Mouse (Mus musculus) kidney, adult 18-20 months (tissue): ENCODE measurements around the gene Bckdhb.

Experiments
- DNase-seq: peaks from one replicate; pipeline ENCODE4 v3.0.0; 2021

Gene Bckdhb

DNA sequence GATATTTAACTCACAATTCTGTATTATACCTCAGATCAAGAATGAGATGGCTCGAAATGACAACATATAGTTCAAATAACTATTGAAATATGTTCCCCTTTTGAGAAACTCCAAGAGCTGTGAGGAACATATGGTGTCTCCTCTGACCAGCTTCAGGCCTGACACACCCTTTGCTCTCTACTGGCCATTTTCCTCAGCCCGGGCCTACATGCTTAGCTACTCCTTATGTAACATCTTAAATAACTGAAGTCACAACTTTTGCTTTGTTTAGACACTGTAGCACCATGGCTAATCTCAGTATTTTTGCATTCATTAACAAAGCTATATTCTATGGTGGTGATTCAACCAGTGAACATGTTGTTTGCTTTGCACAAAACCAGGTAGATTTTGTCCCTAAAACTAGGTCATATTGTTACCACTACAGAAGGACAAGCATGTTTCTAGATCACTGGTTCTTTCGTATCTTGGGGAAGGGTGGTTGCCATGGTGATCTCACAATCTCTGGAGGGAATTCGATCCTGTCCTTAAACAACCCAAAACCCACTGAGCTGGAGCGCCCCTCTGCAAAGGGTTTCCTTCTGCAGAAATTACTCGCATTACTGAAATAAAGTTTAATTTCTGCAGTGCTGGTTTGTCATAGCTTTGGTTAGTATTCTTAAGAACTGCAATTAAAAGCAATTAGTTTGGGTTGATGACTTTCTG lies 185.0 kb downstream of the Bckdhb start:
- no peak for DNase-seq

DNA sequence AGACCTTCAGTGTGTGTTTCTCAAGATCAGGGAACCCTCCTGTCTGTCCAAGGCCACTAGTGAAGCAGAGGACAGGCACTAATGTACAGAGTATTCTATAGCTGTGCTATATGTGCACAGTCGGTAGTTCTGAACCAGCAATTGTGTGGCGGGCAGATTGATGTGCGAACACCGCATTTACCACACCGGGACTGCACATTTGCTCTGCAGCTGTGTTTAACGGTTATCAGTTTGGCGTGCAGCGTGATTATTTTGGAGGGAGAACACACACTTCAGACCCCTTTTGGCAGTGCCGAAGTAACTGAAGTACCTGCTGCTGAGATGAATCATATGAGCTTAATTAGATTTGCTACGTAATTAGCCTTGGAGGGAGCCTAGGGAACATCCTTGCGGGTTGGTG lies 185.7 kb downstream of the Bckdhb start:
- no peak for DNase-seq

DNA sequence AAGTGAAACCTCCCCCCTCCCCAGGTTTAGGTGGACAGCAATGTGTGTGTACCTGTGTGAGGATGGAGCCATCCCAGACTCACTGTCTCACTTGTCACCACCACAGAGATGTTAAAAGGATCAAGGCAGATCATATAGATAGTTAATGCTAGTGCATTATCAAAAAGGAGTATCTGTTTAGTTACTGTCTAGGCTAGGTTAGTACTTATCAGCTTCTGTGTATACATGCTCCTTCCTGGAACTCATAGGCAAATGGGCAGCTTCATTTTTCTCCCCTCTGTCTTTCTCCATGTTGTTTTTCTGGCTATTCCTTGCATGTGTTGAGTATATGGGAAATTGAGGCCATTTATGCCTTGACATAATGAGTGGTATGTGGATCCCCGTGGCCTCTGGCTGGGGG lies 187.4 kb downstream of the Bckdhb start:
- DNase-seq = no peak

DNA sequence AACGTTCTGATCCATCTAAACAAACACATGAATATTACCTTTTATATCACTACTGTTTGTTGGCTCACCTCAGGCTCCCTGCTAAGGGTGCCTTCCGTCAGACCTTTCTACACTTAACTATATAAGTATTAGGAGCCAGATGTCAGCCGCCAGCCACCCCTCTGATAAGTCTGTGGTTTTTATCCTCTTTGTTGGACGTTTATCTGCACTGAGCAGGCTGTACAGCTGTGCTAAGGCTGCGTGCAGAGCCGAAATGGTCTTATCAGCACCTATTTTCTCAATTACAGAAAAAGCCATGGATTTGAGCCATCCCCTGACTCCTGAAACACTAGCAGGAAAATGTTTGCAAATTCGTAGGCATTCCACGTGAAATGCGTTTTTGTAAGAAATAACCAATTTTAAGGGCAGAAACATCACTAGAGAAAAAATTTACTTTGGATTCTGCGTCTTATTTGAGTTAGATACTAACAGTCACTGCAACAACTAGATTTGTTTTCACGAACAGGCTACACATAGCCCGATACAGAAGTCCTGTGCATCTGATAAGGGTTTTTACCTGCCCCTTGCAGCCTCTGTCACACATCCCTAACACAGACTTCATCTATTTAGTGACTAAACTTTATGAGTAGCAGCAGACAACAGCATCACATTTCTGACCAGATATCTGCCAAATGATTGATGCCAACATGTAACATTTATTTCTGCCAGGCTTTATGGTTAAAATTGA lies 188.1 kb downstream of the Bckdhb start:
- no peak for DNase-seq

DNA sequence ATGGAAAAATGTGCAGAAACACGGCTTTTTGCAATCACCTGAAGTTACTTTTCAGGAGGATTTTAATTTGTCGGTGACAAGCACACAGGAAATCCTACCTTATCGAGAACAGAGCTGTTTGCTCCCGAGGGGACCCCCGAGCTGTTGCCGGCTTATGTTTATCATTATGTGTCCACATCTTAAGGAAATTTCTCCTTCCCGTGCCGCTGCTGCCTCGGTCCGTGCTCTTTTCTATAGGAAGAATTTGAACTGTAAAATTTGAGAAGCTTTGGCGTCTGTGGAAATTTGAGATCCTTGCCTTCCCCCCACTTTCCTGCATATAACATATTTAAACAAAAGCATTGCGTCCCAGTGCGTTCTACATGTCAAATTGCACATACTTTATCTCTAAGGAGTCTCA lies 189.3 kb downstream of the Bckdhb start:
- no peak for DNase-seq

DNA sequence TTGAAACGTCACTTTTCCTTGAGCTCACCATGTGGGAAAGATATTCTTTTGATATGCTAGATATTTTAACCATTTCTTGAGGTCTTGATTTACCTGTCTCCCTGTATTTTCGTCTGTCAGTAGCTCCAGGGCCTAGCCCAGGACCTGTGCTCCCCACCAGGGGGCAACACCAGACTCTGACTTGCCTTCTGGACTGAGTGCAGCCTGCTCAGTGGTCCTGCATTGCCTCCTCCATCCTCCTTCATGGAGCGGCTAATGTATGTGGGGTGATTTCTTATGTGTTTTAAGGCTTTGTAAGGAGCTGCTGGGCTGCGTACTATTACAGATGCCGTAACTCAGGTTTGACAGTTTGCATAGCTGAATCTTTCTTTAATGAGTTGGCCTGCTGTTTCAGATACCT lies 192.4 kb downstream of the Bckdhb start:
- no peak for DNase-seq

DNA sequence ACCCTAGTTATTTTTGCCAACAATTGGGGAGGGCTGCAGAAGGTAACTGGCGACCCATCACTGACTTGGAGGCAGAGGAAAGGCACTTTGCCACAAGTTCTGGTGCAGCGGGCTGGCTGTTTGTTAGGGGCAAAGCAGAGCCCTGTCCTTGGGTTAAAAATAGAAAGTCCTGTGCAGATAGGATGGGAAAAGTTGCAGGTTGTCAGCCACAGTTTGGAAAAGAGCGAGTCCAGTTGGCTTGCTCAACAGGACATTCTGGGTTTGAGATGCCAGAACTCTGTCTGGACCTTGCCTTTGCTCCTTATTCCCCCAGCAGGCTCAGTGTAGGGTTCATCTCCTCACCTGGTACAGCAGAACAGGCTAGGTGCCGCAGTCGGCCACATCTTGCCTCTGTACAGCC lies 200.1 kb downstream of the Bckdhb start:
- DNase-seq = no peak

DNA sequence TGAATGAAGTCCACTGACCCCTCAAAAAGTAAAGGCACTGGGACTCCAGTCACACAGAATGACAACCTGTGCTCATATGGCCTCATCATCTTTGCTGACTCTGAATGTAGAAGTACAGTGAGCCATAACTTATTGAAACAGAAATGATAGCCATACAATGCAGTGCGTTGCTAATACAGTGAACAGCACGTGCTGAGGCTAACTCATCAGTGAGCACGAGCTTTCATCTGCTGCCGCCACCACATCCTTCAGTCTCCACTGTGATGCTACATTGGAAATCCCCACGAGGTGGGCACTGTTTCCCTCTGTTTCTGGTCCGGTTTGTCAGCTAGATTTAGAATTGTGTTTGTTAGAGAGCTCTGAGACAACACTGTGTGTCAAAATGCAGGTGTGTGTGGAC lies 205.4 kb downstream of the Bckdhb start:
- DNase-seq = no peak

DNA sequence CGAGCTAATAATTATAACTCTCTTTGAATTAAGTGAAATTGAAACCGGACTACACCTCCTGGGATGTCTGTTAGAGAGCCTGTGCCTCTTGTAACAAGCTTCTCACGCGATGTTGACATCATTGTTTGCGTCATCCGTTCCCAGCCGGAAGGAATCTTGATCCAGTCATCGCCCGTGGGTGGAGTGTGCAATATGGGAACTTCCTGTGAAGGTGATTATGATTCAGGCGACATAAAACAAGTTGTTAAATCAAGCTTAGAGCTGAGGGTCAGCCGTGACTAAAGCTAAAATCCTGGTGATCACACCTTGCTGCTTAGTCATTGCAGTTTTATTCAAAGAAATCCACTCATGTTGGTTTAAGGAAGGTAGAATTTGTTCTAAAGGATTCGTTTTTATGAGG lies 210.1 kb downstream of the Bckdhb start:
- no peak for DNase-seq

DNA sequence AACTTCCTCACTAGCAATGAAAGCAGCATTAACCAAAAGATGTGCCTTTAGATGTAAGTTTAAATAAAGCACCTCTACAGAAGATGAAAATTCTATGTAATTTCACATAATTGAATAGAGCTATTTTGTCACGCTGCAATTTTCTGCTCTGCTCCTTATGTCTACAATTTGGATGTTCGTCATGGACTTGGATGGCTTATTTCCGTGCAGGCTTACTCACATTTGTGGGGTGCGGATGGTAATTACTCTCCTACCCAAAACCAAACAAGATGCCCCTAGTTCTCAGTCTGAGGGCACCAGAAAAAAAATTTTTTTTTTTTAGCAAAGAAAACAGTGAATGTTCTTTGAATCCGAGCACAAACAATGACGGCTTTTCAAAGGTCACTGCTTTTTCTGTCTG lies 212.2 kb downstream of the Bckdhb start:
- DNase-seq = no peak

DNA sequence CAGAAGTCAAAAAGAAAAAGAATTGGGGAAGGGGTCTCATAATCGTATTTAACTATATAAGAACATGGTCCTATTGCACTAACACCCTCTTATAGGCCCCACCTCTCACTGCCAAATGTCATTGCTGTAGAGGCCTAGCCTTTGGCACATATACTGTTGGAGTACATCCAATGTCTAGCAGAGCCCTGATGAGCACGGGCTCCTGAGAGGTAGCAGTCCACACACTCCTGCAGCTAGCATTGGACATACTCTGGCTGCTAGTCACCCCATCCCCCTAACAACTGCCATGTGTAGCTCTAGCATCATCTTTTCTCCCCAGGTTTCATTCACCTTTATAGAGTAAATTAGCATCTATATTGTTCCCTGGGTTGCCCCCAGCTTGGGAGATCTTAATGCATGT lies 223.2 kb downstream of the Bckdhb start:
- DNase-seq = no peak
